Mouse (Mus musculus): ENCODE measurements around the gene Tm7sf3. TPM values are rescaled to one million over a fixed set of nuclear protein-coding genes. Genes with fewer than 3 reads are reported as not detected.

The Tm7sf3 gene
- polyA plus RNA-seq, 1 experiment from 2014 or later: 25.2 TPM

DNA sequence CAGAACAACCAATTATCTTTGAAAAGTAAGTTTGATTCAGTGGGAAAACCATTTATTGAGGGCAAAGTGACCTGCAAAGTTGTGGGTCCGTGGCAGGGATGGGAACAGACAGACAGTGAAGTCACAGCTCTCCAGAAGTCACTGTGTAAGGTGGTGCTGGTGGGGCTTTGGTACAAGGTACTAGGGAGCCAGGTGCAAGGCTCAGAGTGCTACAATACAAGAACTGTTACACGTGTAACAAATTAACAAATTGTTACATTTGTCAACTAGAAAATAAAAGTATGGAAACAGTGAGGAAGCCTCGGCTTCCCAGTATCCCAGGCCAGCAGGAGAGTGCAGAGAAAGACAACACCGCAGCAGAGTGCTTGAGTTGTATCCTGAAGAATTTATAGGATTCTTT, 31.1 kb upstream of the Tm7sf3 start:
- Histone ChIP-seq H3K27me3 (no peaks in the 10 kb centered on the region), H3K4me2 (no peak overlapping the region), H3K9ac (no peak overlapping the region), H3K4me3 (replicated peaks) (no peak overlapping the region), H3K9me3 (replicated peaks) (no peaks in the 10 kb centered on the region), H3K4me1 (replicated peaks) (no peaks in the 10 kb centered on the region), H3K27ac (replicated peaks) (no peak overlapping the region), H3K36me3 (replicated peaks) (no peaks in the 10 kb centered on the region)
- 57% methylated on average over 4 of the region's 4 CpGs for WGBS (ENCODE audit: insufficient replicate concordance)
- no peak for ATAC-seq (ENCODE audit: insufficient read depth)

DNA sequence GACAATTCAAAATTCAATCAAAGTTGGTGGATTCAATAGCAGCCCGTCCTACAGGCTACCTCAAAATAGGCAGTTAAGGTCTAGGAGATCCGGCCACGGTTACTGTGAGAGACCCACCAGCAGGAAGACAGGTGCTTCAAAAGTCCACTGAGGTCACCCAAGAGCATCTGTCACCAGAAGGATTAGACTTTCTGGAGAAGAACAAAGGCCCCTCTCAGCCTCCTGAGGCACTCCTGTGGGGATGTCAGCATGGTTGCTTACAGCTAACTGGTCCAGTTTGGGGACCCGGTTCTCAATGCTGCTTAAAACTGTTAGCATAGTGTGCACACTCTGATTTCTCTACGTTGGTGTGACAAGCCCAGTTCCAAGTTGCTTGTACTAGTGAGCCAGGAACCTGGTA, 29.5 kb upstream of the Tm7sf3 start:
- H3K4me1 ChIP-seq (replicated peaks): no peaks in the 10 kb centered on the region
- H3K4me3 ChIP-seq (replicated peaks): no peak overlapping the region
- 59% methylated on average over 5 of the region's 5 CpGs for WGBS (ENCODE audit: insufficient replicate concordance)
- H3K4me2 ChIP-seq: no peak overlapping the region
- H3K9ac ChIP-seq: no peak overlapping the region
- H3K27me3 ChIP-seq: no peaks in the 10 kb centered on the region
- H3K27ac ChIP-seq (replicated peaks): no peak overlapping the region
- ATAC-seq (ENCODE audit: insufficient read depth): no peak
- no peaks in the 10 kb centered on the region for H3K36me3 ChIP-seq (replicated peaks)
- no peaks in the 10 kb centered on the region for H3K9me3 ChIP-seq (replicated peaks)

DNA sequence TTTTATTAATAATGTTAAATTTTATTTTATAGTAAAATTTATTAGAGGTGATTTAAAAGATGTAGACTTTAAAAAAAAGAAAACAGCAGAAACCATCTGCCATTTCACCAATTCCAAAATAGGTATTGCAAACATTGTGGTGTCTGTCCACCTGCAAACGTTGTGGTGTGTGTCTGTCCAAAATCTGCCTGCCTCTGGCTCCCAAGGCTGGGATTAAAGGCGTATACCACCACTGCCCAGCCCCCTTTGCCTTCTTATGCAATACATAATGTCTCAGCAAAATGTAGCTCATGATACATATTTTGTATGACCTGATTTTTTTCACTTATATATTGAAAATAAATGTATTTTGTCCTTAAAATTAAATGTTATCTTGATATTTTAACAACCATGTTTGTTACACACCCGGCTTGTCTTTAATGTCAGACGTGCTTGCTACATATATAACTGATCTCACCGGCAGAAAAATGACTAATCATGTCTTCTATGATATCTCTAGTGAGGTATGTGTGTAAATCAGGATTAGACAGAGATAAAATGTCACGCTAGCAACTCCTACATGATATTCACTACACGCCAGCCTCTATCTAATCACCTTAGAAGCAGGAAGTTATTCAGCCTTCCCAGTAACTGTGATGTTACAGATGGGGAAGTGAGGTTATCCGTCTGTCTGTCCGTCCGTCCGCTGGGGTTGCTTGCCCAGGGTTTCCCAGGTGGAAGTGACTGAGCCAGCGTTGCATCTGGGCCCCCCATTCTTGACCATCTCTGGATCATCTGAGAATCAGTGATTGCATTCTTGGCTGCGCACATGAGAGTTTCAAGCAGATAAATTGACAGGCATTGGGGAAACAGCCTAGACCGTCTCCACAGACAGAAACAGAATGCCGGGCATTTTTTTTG, 28.6 kb upstream of the Tm7sf3 start:
- Histone ChIP-seq H3K9me3 (replicated peaks) (no peaks in the 10 kb centered on the region), H3K4me1 (replicated peaks) (no peaks in the 10 kb centered on the region), H3K27ac (replicated peaks) (no peak overlapping the region), H3K27me3 (no peaks in the 10 kb centered on the region), H3K9ac (no peak overlapping the region), H3K4me2 (no peak overlapping the region), H3K4me3 (replicated peaks) (no peak overlapping the region), H3K36me3 (replicated peaks) (no peaks in the 10 kb centered on the region)
- WGBS (ENCODE audit: insufficient replicate concordance): 41% methylated on average over 15 of the region's 15 CpGs
- no peak for ATAC-seq (ENCODE audit: insufficient read depth)

DNA sequence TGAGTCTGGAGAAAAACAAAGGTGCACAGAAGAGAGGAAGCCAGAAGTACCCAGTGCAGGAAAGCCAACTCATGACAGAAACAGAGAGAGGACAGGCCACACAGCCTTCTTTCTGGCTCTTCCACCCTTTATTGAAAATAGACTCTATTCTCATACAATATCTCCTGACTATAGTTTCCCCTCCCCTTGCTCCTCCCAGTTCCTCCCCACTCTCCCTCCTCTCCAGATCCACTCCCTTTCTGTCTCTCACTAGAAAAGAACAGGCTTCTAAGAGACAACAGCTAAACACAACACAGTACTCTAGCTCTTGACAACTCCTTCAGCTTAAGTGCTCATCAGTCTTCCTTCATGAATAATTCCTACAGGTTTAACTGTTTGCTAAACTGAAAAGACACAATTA, 26.0 kb upstream of the Tm7sf3 start:
- no peak overlapping the region for H3K4me2 ChIP-seq
- H3K9me3 ChIP-seq (replicated peaks): no peaks in the 10 kb centered on the region
- no peaks in the 10 kb centered on the region for H3K36me3 ChIP-seq (replicated peaks)
- H3K4me1 ChIP-seq (replicated peaks): no peaks in the 10 kb centered on the region
- no peak overlapping the region for H3K9ac ChIP-seq
- no peak overlapping the region for H3K4me3 ChIP-seq (replicated peaks)
- H3K27me3 ChIP-seq: no peaks in the 10 kb centered on the region
- no peak for ATAC-seq (ENCODE audit: insufficient read depth)
- H3K27ac ChIP-seq (replicated peaks): no peak overlapping the region

DNA sequence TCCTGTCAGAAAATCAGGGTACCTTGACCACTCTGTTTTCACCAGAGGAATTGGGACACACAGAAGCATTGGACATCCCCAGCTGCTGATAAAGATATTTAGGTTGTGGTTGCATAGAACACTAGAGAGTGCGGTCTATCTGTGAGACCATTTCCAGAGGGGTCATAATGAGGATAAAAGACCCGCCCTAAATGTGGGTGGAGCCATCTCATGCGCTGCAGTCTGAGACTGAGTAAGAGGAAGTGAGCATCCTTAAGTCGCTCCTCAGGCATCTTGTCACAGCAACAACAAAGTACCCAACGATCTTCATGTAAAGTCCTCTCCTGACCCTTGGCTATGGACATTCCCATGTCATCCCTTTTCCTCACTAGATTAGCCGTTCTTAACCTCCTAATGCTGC, 24.2 kb upstream of the Tm7sf3 start:
- Histone ChIP-seq H3K9me3 (replicated peaks) (no peaks in the 10 kb centered on the region), H3K4me1 (replicated peaks) (no peaks in the 10 kb centered on the region), H3K9ac (no peak overlapping the region), H3K27ac (replicated peaks) (no peak overlapping the region), H3K27me3 (no peaks in the 10 kb centered on the region), H3K4me2 (no peak overlapping the region), H3K4me3 (replicated peaks) (no peak overlapping the region), H3K36me3 (replicated peaks) (no peaks in the 10 kb centered on the region)
- WGBS (ENCODE audit: insufficient replicate concordance): 45% methylated on average over 6 of the region's 6 CpGs
- no peak for ATAC-seq (ENCODE audit: insufficient read depth)

DNA sequence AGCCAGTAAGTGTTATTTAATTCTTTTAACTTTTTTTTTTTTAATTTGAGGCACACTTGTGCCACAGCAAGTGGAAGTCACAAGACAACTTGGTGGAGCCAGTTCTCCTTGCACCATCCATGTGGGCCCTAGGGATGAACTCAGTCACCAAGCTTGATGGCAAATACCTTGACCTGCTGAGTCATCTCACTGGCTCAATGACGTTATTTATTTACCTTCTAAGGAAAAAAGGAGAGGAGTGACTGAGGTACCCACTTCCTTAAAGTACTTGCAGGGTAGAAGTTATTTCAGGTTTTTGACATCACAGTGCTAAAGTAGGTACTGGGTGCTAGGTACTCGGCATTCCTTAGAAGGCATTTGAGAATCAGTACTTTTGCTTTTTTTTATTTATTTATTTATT, 22.8 kb upstream of the Tm7sf3 start:
- Histone ChIP-seq H3K36me3 (replicated peaks) (no peaks in the 10 kb centered on the region), H3K27ac (replicated peaks) (no peak overlapping the region), H3K4me3 (replicated peaks) (no peak overlapping the region), H3K9ac (no peak overlapping the region), H3K4me2 (no peak overlapping the region), H3K27me3 (0 out of 2 replicates have a peak, but pooled peaks cover 3% of the 10 kb centered on the region), H3K4me1 (replicated peaks) (no peaks in the 10 kb centered on the region), H3K9me3 (replicated peaks) (no peaks in the 10 kb centered on the region)
- ATAC-seq (ENCODE audit: insufficient read depth): no peak; the same call in 1 of the 2 replicates
- 56% methylated on average over 2 of the region's 2 CpGs for WGBS (ENCODE audit: insufficient replicate concordance)

DNA sequence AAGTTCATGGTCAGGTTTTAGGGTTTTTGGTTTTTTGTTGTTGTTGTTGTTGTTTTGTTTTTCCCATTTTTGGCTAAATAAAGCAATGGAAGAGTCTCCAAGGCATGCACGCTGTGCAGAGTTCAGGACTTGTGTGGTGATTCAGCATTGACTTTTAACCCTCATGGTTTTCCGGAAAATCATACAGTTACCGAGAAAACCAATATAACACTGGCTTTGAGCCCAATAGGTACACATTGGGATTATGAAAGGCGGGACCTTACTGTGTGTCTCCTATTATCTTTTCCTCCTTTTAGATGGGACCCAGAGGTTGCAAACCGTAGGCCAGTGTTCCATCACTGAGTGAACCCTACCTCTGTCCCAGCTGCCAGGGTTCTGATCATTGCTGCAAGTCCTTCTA, 22.3 kb upstream of the Tm7sf3 start:
- WGBS (ENCODE audit: insufficient replicate concordance): 72% methylated on average over 5 of the region's 5 CpGs
- Histone ChIP-seq H3K9ac (no peak overlapping the region), H3K27me3 (0 out of 2 replicates have a peak, but pooled peaks cover 3% of the 10 kb centered on the region), H3K36me3 (replicated peaks) (no peaks in the 10 kb centered on the region), H3K4me2 (no peak overlapping the region), H3K4me3 (replicated peaks) (no peak overlapping the region), H3K27ac (replicated peaks) (no peak overlapping the region), H3K9me3 (replicated peaks) (no peaks in the 10 kb centered on the region), H3K4me1 (replicated peaks) (no peaks in the 10 kb centered on the region)
- no peak; the same call in 1 of the 2 replicates for ATAC-seq (ENCODE audit: insufficient read depth)

DNA sequence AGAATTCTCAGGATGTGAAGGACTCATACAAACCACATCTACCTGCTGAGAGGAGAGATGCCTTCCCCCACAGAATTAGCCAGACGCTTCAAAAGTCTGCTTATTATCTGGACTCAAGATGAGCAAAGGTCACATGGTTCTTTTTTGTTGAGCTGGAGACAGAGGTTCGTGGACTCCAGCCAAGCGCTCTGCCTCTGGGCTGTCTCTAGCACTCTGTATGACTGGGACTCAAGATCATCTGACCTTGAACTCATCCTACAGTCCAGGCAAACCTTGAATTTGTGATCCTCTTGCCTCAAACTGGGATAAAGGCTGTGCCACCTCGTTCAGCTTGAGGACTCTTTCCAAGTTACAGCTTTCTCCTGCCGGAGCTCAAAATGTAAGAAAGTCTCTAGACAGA, 21.5 kb upstream of the Tm7sf3 start:
- H3K27me3 ChIP-seq: 0 out of 2 replicates have a peak, but pooled peaks cover 3% of the 10 kb centered on the region
- H3K9me3 ChIP-seq (replicated peaks): no peaks in the 10 kb centered on the region
- no peaks in the 10 kb centered on the region for H3K4me1 ChIP-seq (replicated peaks)
- no peak overlapping the region for H3K9ac ChIP-seq
- no peaks in the 10 kb centered on the region for H3K36me3 ChIP-seq (replicated peaks)
- no peak overlapping the region for H3K27ac ChIP-seq (replicated peaks)
- H3K4me2 ChIP-seq: no peak overlapping the region
- no peak overlapping the region for H3K4me3 ChIP-seq (replicated peaks)
- no peak for ATAC-seq (ENCODE audit: insufficient read depth)
- 62% methylated on average over 5 of the region's 5 CpGs for WGBS (ENCODE audit: insufficient replicate concordance)

DNA sequence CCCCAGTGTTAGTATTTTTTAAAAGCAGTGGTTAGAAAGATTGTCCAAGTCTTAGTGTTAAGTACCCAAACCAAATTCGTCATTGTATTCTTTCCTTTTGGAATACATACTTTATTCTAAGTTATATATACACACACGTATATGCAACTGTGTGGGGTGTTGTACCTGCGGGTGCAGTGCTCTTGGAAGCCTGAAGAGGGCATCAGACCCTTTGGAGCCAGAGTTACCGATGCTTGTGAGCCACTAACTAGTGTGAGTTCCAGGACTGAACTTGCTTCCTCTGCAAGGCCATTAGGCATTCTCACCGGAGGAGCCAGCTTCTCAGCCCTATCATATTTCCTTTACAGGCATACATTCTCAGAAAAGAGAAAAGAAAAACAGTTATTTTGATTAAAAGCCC, 20.1 kb upstream of the Tm7sf3 start:
- WGBS (ENCODE audit: insufficient replicate concordance): 21% methylated on average over 5 of the region's 5 CpGs
- no peaks in the 10 kb centered on the region for H3K36me3 ChIP-seq (replicated peaks)
- H3K27ac ChIP-seq (replicated peaks): no peak overlapping the region
- no peak overlapping the region for H3K4me3 ChIP-seq (replicated peaks)
- no peaks in the 10 kb centered on the region for H3K4me1 ChIP-seq (replicated peaks)
- no peak for ATAC-seq (ENCODE audit: insufficient read depth)
- H3K27me3 ChIP-seq: 0 out of 2 replicates have a peak, but pooled peaks cover 3% of the 10 kb centered on the region
- H3K9ac ChIP-seq: no peak overlapping the region
- no peaks in the 10 kb centered on the region for H3K9me3 ChIP-seq (replicated peaks)
- no peak overlapping the region for H3K4me2 ChIP-seq

DNA sequence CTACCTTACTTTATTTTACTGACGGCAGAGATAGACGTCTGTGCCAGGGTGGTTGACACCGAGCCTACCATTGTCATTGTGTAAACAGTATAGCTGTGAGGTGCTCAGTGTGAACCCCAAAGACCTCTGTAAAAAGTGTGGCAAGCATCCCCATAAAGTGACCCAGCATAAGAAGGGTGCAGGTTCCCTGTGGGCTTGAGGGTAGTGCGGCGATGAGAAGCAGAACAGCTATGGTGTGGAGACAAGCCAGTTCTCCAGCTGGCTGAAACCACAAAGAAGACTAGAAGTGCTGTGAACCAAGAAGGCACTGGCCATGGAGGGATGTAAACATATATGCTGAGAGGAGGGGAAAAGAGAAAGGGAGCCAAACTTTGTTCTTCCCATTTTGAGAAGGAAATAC, 19.0 kb upstream of the Tm7sf3 start:
- Histone ChIP-seq H3K9ac (no peak overlapping the region), H3K27me3 (0 out of 2 replicates have a peak, but pooled peaks cover 3% of the 10 kb centered on the region), H3K36me3 (replicated peaks) (no peaks in the 10 kb centered on the region), H3K4me3 (replicated peaks) (no peak overlapping the region), H3K27ac (replicated peaks) (no peak overlapping the region), H3K4me2 (no peak overlapping the region), H3K4me1 (replicated peaks) (no peaks in the 10 kb centered on the region), H3K9me3 (replicated peaks) (no peaks in the 10 kb centered on the region)
- ATAC-seq (ENCODE audit: insufficient read depth): no peak
- WGBS (ENCODE audit: insufficient replicate concordance): 59% methylated on average over 5 of the region's 5 CpGs

DNA sequence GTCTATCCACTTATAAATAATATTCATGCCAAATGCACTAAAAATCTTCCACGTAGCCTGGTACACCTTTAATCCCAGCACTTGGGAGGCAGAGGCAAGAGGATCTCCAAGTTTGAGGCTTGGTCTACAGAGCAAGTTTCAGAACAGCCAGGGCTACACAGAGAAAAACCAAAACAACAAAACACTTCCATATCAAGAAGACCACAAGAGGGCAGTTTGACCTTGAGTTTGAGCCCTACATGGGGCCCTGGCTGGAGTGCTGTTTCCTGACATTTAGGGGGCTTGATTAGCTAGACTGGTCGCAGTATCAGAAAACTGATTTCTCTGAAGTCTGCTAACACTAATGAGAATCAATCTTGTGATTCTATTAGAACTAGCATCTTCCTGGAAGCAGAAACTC, 18.0 kb upstream of the Tm7sf3 start:
- no peak for ATAC-seq (ENCODE audit: insufficient read depth)
- Histone ChIP-seq H3K27me3 (0 out of 2 replicates have a peak, but pooled peaks cover 3% of the 10 kb centered on the region), H3K27ac (replicated peaks) (no peak overlapping the region), H3K4me2 (no peak overlapping the region), H3K4me3 (replicated peaks) (no peak overlapping the region), H3K4me1 (replicated peaks) (no peaks in the 10 kb centered on the region), H3K9ac (no peak overlapping the region), H3K36me3 (replicated peaks) (no peaks in the 10 kb centered on the region), H3K9me3 (replicated peaks) (no peaks in the 10 kb centered on the region)
- 38% methylated on average over 2 of the region's 2 CpGs for WGBS (ENCODE audit: insufficient replicate concordance)

DNA sequence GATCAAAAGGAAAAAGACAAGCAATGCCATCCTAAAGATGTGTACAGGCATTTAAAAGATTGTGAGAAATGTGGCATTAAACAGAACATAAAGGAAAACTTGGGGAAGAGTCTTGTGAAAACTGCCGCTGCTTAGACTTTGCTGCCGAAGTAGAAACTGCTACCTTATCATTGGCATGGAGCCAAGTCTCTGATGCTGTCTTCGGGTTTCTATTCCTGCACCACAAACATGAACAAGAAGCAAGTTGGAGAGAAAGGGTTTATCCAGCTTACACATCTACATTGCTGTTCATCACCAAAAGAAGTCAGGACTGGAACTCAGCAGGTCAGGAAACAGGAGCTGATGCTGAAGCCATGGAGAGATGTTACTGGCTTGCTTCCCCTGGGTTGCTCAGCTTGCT, 10.6 kb upstream of the Tm7sf3 start:
- no peak for ATAC-seq (ENCODE audit: insufficient read depth)

More for the DNA sequence above, 10.6 kb upstream of the Tm7sf3 start:
- H3K4me2 ChIP-seq: no peak overlapping the region
- no peak overlapping the region for H3K9ac ChIP-seq
- H3K9me3 ChIP-seq (replicated peaks): no peaks in the 10 kb centered on the region
- WGBS (ENCODE audit: insufficient replicate concordance): 50% methylated on average over 3 of the region's 3 CpGs
- no peaks in the 10 kb centered on the region for H3K4me1 ChIP-seq (replicated peaks)
- H3K27me3 ChIP-seq: no peaks in the 10 kb centered on the region
- H3K27ac ChIP-seq (replicated peaks): no peak overlapping the region
- H3K4me3 ChIP-seq (replicated peaks): no peak overlapping the region
- peaks cover 23% of the 10 kb centered on the region for H3K36me3 ChIP-seq (replicated peaks)

Measured in liver, embryonic 15.5 days (tissue).